Mouse (Mus musculus) erythroblast, embryonic 14.5 days (primary cell): ENCODE measurements around the gene Mcu.

Experiments used
- GATA1 ChIP-seq: IDR thresholded peaks from 2 replicates; pipeline ENCODE4 v1.6.1; 2012; ENCODE audit warnings: low read length, inconsistent platforms, mixed read lengths
- TAL1 ChIP-seq: IDR thresholded peaks from 3 replicates; pipeline ENCODE4 v1.6.1; 2012; ENCODE audit warnings: low read length, inconsistent platforms, mixed read lengths

- TF ChIP-seq GATA1 (no peak), TAL1 (no peak)
These were observed 12.6 kb downstream of the Mcu start for GRCm38 (mm10) chr10:59603843-59604242.
